Mouse (Mus musculus) fat pad, adult 2 months (tissue): ENCODE data around the gene Rnf123.

Source experiments
- DNase-seq: peaks from one replicate; pipeline ENCODE4 v3.0.0-alpha.2; 2011; ENCODE audit warnings: low read depth, low spot score; ENCODE audit errors: extremely low read depth

Gene Rnf123

GRCm38 (mm10) chr9:108063361-108063760 is 19.8 kb downstream of the Rnf123 start:
- DNase-seq = no peak

GRCm38 (mm10) chr9:108062142-108062541 is 21.0 kb downstream of the Rnf123 start:
- DNase-seq = no peak

GRCm38 (mm10) chr9:108058291-108058690 is 24.9 kb downstream of the Rnf123 start:
- no peak for DNase-seq

GRCm38 (mm10) chr9:108057262-108057562 is 25.9 kb downstream of the Rnf123 start:
- DNase-seq = no peak

- no peak for DNase-seq
These were observed 26.5 kb downstream of the Rnf123 start for GRCm38 (mm10) chr9:108056361-108057261.

GRCm38 (mm10) chr9:108055661-108056237 is 27.4 kb downstream of the Rnf123 start:
- DNase-seq = no peak

GRCm38 (mm10) chr9:108055061-108055460 is 28.1 kb downstream of the Rnf123 start:
- no peak for DNase-seq

GRCm38 (mm10) chr9:108054331-108055040 is 28.7 kb downstream of the Rnf123 start:
- no peak for DNase-seq

- DNase-seq = no peak
These were observed 29.4 kb downstream of the Rnf123 start for GRCm38 (mm10) chr9:108053665-108054225.

- DNase-seq = peak; percentile 59
These were observed 30.1 kb downstream of the Rnf123 start, which contains the start of gene Amigo3 for GRCm38 (mm10) chr9:108052885-108053664. TSS of gene Amigo3 (plus strand) at chr9:108053159.

GRCm38 (mm10) chr9:108052411-108052810 is 30.7 kb downstream of the Rnf123 start:
- DNase-seq = no peak

- no peak for DNase-seq
These were observed 31.3 kb downstream of the Rnf123 start for GRCm38 (mm10) chr9:108051931-108052220.

- DNase-seq = no peak
These were observed 31.8 kb downstream of the Rnf123 start for GRCm38 (mm10) chr9:108051184-108051930.

GRCm38 (mm10) chr9:108049561-108050251 is 33.4 kb downstream of the Rnf123 start:
- DNase-seq = no peak

- peak; percentile 82 for DNase-seq
These were observed 34.1 kb downstream of the Rnf123 start, which contains the start of gene Gmppb for GRCm38 (mm10) chr9:108049016-108049455. TSS of gene Gmppb (plus strand) at chr9:108049242.

GRCm38 (mm10) chr9:108048566-108048955 is 34.6 kb downstream of the Rnf123 start:
- DNase-seq = no peak

GRCm38 (mm10) chr9:108047601-108048565 is 35.3 kb downstream of the Rnf123 start:
- DNase-seq = no peak

GRCm38 (mm10) chr9:108046582-108046981 is 36.6 kb downstream of the Rnf123 start:
- DNase-seq = no peak
